Mouse (Mus musculus) hematopoietic multipotent progenitor cell, adult 10-12 weeks (in vitro differentiated cells): ENCODE results near the gene Traf3ip1. TPM values are rescaled to one million over a fixed set of nuclear protein-coding genes. Genes with fewer than 3 reads are reported as not detected.

ENCODE experiments used
- polyA plus RNA-seq: library from polyadenylated mRNA; stranded (reverse); fragments of >175 nt; gene quantifications from 2 replicates; pipeline ENCODE4 v1.2.3, GENCODE M21; 2012; ENCODE audit warnings: low replicate concordance

Traf3ip1 gene
- polyA plus RNA-seq = 9.4 and 10.3 TPM in 2 replicates

DNA sequence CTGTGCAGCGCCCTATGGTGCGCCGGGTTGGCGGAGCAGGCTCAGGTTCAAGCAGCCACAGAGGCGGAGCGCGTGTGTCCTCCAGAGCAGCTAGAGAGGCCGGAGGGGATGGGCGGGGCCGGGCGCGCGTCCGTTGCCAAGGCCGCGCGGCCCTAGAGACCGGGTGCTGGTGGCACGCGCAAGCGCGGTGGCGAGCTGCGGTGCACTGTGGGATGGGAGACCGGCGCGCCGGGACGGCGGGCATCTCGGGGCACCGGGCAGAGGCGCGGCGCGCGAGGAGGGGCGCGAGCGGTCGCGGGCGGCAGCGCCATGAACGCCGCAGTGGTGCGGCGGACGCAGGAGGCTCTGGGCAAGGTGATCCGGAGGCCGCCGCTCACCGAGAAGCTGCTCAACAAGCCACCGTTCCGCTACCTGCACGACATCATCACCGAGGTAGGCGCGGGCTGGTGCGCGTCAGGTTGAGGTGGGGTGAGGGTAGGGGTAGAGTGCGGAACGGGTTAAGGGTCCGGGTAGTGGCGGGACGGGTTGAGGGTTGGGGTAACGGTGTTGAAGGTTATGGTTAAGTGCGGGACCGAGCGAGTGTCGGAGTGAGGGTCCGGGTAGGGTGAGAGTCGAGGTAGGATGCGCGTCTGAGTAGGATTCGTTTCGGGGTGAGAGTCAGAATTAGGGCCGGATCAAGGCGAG, at the start of gene Traf3ip1:
Gene Traf3ip1, plus strand, starts transcription at position 191 of the 684 bp plus-strand sequence.

DNA sequence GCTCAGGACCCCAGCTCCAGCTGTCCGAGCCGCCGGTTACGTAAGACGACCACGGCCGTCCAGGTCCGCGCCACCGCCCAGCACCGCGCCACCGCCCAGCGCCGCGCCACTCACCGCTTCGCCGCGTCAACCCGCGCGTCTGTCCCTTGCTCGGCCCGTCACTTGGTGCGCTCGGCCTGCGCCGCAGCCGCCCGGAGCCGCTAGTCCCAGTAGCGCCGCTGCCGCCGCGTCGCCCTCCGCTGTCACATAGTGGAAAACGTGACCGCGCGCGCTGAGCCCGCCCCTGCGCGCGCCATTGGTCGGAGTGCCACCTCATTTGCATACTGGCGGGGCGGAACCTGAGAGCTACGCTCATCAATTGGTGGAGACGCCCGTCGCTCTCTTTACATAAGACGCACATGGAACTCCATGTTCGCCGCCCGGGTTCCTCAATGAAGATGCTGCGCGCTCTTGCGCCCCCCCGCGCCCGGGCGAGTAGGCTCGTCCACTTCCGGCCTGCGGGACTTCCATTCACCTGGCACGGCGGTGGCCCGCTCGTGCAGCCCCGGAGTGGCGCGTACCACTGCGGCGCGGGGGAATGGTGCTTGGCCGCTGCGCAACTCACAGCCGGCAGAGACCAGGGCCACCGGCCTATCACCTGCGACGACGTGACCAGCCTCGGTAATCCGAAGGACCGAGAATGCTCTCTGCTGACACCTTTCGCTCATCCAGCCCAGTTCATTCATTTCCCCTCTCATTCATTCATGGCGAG, 35.2 kb upstream of the Traf3ip1 start, which contains the start of gene Per2:
Gene Per2, minus strand, starts transcription at position 266 of the 751 bp plus-strand sequence.

DNA sequence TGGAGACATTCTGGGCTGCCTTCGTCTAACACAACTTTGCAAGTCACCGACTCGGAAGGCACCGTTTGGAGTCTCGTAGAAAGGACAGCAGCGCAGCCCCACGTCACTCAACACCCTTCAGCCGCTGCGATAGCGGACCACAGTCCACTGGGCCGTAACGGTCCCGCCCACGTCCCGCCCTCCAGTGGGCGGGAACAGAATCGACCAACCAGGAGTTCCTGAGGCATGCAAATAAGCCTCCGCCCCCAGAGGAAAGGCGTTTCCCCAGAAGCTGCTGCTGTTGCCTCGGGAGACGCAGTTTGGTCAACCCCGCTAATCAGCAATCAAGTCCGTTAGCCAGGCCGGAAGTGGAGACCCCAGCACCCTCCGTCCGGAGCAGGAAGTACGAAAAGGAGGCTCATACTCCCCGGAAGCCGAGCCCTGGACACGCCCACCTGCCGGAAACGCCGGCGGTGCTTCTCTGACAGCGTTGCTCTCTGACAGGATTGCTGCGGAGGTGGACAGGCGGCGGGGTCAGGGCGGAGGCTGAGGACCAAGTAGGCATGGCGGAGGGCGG, 45.9 kb downstream of the Traf3ip1 start, which contains the start of gene Asb1:
Gene Asb1, plus strand, starts transcription at position 274 of the 556 bp plus-strand sequence.

Other genes with a start within 250 kb of the Traf3ip1 start
- gene Ube2f, start 244.3 kb upstream of the Traf3ip1 start, polyA plus RNA-seq = 9.9 and 12.8 TPM in 2 replicates
- 32.1 and 32.8 TPM in 2 replicates for gene Scly, start 196.3 kb upstream of the Traf3ip1 start, polyA plus RNA-seq
- gene Espnl, start 172.6 kb upstream of the Traf3ip1 start, polyA plus RNA-seq = 0.10 TPM in 1 of 2 replicates, not detected in the other
- gene Klhl30, start 143.6 kb upstream of the Traf3ip1 start, polyA plus RNA-seq = 0.38 and 0.74 TPM in 2 replicates
- 0.17 and 0.82 TPM in 2 replicates for gene Erfe, start 128.2 kb upstream of the Traf3ip1 start, polyA plus RNA-seq
- gene Ilkap, start 95.8 kb upstream of the Traf3ip1 start, polyA plus RNA-seq = 42.0 and 90.1 TPM in 2 replicates
- gene Hes6, start 80.6 kb upstream of the Traf3ip1 start, polyA plus RNA-seq = 70.1 and 134 TPM in 2 replicates
- 6.4 and 7.2 TPM in 2 replicates for gene Per2, start 35.3 kb upstream of the Traf3ip1 start, polyA plus RNA-seq
- 11.3 and 19.6 TPM in 2 replicates for gene Asb1, start 45.9 kb downstream of the Traf3ip1 start, polyA plus RNA-seq